Mouse (Mus musculus) brain, embryonic 14.5 days (tissue): ENCODE measurements around the gene Plk5.

Source experiments
- CTCF ChIP-seq: fragments of 200-500 bp; IDR thresholded peaks from 2 replicates; pipeline ENCODE4 v1.5.1; 2012; ENCODE audit warnings: inconsistent platforms, mild to moderate bottlenecking, moderate library complexity, borderline replicate concordance; ENCODE audit not compliant: insufficient read depth, insufficient read length; ENCODE audit errors: extremely low read depth
- POLR2A ChIP-seq: fragments of 200-500 bp; IDR thresholded peaks from 2 replicates; pipeline ENCODE4 v1.6.1; 2012; ENCODE audit warnings: mild to moderate bottlenecking, inconsistent platforms, borderline replicate concordance; ENCODE audit not compliant: poor library complexity, insufficient read depth, insufficient read length, severe bottlenecking; ENCODE audit errors: extremely low read depth

DNA sequence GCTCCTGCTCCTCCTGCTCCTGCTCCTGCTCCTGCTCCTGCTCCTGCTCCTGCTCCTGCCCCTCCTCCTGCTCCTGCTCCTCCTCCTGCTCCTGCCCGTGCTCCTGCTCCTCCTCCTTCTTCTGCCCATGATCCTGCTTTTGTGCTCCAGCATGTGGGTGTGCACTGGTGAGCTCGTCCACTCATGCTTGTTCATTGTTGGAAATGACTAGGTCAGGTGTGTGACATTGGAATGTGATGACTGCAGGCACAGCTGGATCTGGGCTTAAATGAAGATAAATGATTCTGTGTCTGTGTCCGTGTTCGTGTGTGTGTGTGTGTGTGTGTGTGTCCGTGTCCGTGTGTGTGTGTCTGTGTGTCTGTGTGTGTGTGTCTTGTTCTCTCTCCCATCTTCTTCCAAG is 12.1 kb downstream of the Plk5 start:
- TF ChIP-seq POLR2A, result no peak
- no peak for TF ChIP-seq CTCF
